Mouse (Mus musculus): ENCODE results near the gene Kcnmb2. TPM values are rescaled to one million over a fixed set of nuclear protein-coding genes. Genes with fewer than 3 reads are reported as not detected.
A peak's percentile ranks its signal among the peaks of the same experiment; 100 is the strongest.

Kcnmb2 gene
- 1.1 and 1.4 TPM in 2 replicates for polyA plus RNA-seq (2014; fragmentation: Nextera tagmentation; extraction: Ambion mirVana)

GRCm38 (mm10) chr3:31902504-31903330 is at the start of gene Kcnmb2:
Gene Kcnmb2 (plus strand): TSS chr3:31902507.
- DNase-seq (ENCODE audit: low spot score) (peak; percentile 56), ATAC-seq (replicated peaks; ENCODE audit: low FRiP score) (peak; percentile 42)
- H3K27ac ChIP-seq (ENCODE audit: low read depth, low read length) = no peak within 1 kb of the TSS
- no peaks in the 10 kb centered on the region for H3K9me3 ChIP-seq (ENCODE audit: control insufficient read depth, low read length)
- peak within 1 kb of the TSS; percentile 28 for H3K4me3 ChIP-seq (ENCODE audit: low read depth, low read length)
- H3K9ac ChIP-seq (ENCODE audit: low read length) = peak within 1 kb of the TSS; percentile 43
- H3K4me1 ChIP-seq (replicated peaks; ENCODE audit: control insufficient read depth, insufficient read depth, low read length) = peaks cover 4% of the 10 kb centered on the region; the same call in 1 of the 2 replicates
- WGBS = 1% methylated on average over 22 of the region's 22 CpGs
- peak within 1 kb of the TSS; percentile 56 for H3K4me2 ChIP-seq (ENCODE audit: low read depth, low read length, severe bottlenecking)
- peaks cover 2% of the 10 kb centered on the region; the same call in 1 of the 2 replicates for H3K27me3 ChIP-seq (ENCODE audit: control insufficient read depth, insufficient read depth, low read length)
- H3K36me3 ChIP-seq (ENCODE audit: control insufficient read depth, insufficient read depth, low read length) = no peaks in the 10 kb centered on the region

DNA sequence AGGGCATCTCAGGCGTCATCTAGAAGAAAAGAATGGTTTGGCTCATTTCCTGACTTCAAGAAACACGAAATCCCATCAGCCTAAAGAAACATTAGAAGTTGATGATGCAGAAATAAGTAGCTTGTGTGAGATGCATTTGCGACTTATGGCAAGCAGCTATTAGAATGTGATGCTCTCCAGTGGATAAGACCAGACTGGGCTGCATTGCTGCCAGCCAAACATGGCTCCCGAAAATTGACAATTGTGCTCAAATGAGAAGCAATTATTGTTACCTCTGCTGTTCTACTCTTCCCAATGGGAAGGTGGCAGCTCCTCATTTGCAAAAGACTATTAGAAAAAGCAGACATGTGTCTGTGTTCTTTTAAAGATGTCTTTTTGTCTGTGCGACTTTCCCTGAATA is 38.8 kb upstream of the Kcnmb2 start:
- Histone ChIP-seq H3K4me1 (replicated peaks; ENCODE audit: control insufficient read depth, insufficient read depth, low read length) (0 out of 2 replicates have a peak, but pooled peaks cover 2% of the 10 kb centered on the region), H3K27me3 (ENCODE audit: control insufficient read depth, insufficient read depth, low read length) (no peaks in the 10 kb centered on the region), H3K27ac (ENCODE audit: low read depth, low read length) (no peak overlapping the region), H3K4me2 (ENCODE audit: low read depth, low read length, severe bottlenecking) (no peak overlapping the region), H3K36me3 (ENCODE audit: control insufficient read depth, insufficient read depth, low read length) (no peaks in the 10 kb centered on the region), H3K4me3 (ENCODE audit: low read depth, low read length) (no peak overlapping the region), H3K9me3 (ENCODE audit: control insufficient read depth, low read length) (no peaks in the 10 kb centered on the region), H3K9ac (ENCODE audit: low read length) (no peak overlapping the region)
- no peak for DNase-seq (ENCODE audit: low spot score)
- ATAC-seq (replicated peaks; ENCODE audit: low FRiP score) = no peak
- WGBS = 46% methylated on average over 5 of the region's 5 CpGs

GRCm38 (mm10) chr3:31864070-31864469 is 38.2 kb upstream of the Kcnmb2 start:
- Histone ChIP-seq H3K36me3 (ENCODE audit: control insufficient read depth, insufficient read depth, low read length) (no peaks in the 10 kb centered on the region), H3K4me2 (ENCODE audit: low read depth, low read length, severe bottlenecking) (no peak overlapping the region), H3K9me3 (ENCODE audit: control insufficient read depth, low read length) (no peaks in the 10 kb centered on the region), H3K9ac (ENCODE audit: low read length) (no peak overlapping the region), H3K4me3 (ENCODE audit: low read depth, low read length) (no peak overlapping the region), H3K27me3 (ENCODE audit: control insufficient read depth, insufficient read depth, low read length) (no peaks in the 10 kb centered on the region), H3K4me1 (replicated peaks; ENCODE audit: control insufficient read depth, insufficient read depth, low read length) (0 out of 2 replicates have a peak, but pooled peaks cover 2% of the 10 kb centered on the region), H3K27ac (ENCODE audit: low read depth, low read length) (no peak overlapping the region)
- WGBS = 73% methylated on average over 3 of the region's 3 CpGs
- no peak for DNase-seq (ENCODE audit: low spot score)
- no peak for ATAC-seq (replicated peaks; ENCODE audit: low FRiP score)

DNA sequence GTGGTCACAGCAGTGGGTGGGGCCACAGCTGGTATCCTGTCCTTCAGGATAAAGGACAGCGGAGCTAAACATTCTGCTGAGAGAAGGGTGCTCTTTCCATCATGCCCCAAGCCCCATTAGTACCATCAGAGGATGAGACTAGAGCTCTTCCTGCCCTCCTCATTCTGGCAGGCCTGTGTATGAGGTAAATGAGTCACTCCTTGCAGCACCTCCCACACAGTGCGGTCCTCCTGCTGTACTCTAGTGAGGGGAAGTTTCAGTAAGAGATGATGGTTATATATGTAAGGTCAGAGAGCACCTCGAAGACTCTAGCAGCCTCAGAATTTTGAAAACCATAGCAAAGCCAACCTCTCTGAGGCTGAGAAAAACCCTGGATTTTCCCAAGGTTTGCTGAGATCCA is 30.8 kb upstream of the Kcnmb2 start:
- H3K4me1 ChIP-seq (replicated peaks; ENCODE audit: control insufficient read depth, insufficient read depth, low read length) = no peaks in the 10 kb centered on the region
- H3K27ac ChIP-seq (ENCODE audit: low read depth, low read length) = no peak overlapping the region
- DNase-seq (ENCODE audit: low spot score) (no peak), ATAC-seq (replicated peaks; ENCODE audit: low FRiP score) (no peak)
- H3K4me3 ChIP-seq (ENCODE audit: low read depth, low read length) = no peak overlapping the region
- H3K9me3 ChIP-seq (ENCODE audit: control insufficient read depth, low read length) = no peaks in the 10 kb centered on the region
- no peak overlapping the region for H3K4me2 ChIP-seq (ENCODE audit: low read depth, low read length, severe bottlenecking)
- H3K36me3 ChIP-seq (ENCODE audit: control insufficient read depth, insufficient read depth, low read length) = no peaks in the 10 kb centered on the region
- no peaks in the 10 kb centered on the region for H3K27me3 ChIP-seq (ENCODE audit: control insufficient read depth, insufficient read depth, low read length)
- no peak overlapping the region for H3K9ac ChIP-seq (ENCODE audit: low read length)
- WGBS = 91% methylated on average over 3 of the region's 3 CpGs

- DNase-seq (ENCODE audit: low spot score) = no peak
Observed at GRCm38 (mm10) chr3:31882621-31883131, 19.6 kb upstream of the Kcnmb2 start.

GRCm38 (mm10) chr3:31892653-31893052 is 9.7 kb upstream of the Kcnmb2 start:
- Histone ChIP-seq H3K9ac (ENCODE audit: low read length) (no peak overlapping the region), H3K4me1 (replicated peaks; ENCODE audit: control insufficient read depth, insufficient read depth, low read length) (no peaks in the 10 kb centered on the region), H3K4me3 (ENCODE audit: low read depth, low read length) (no peak overlapping the region), H3K9me3 (ENCODE audit: control insufficient read depth, low read length) (no peaks in the 10 kb centered on the region), H3K4me2 (ENCODE audit: low read depth, low read length, severe bottlenecking) (no peak overlapping the region), H3K27me3 (ENCODE audit: control insufficient read depth, insufficient read depth, low read length) (no peaks in the 10 kb centered on the region), H3K27ac (ENCODE audit: low read depth, low read length) (no peak overlapping the region), H3K36me3 (ENCODE audit: control insufficient read depth, insufficient read depth, low read length) (no peaks in the 10 kb centered on the region)
- WGBS = 54% methylated on average over 2 of the region's 2 CpGs
- DNase-seq (ENCODE audit: low spot score) (no peak), ATAC-seq (replicated peaks; ENCODE audit: low FRiP score) (no peak)

More at GRCm38 (mm10) chr3:31882621-31883131, 19.6 kb upstream of the Kcnmb2 start:
- H3K4me1 ChIP-seq (replicated peaks; ENCODE audit: control insufficient read depth, insufficient read depth, low read length) = no peaks in the 10 kb centered on the region
- H3K9me3 ChIP-seq (ENCODE audit: control insufficient read depth, low read length) = no peaks in the 10 kb centered on the region
- H3K9ac ChIP-seq (ENCODE audit: low read length) = no peak overlapping the region
- no peak overlapping the region for H3K4me3 ChIP-seq (ENCODE audit: low read depth, low read length)
- WGBS = 34% methylated on average over 12 of the region's 12 CpGs
- no peaks in the 10 kb centered on the region for H3K27me3 ChIP-seq (ENCODE audit: control insufficient read depth, insufficient read depth, low read length)
- no peak overlapping the region for H3K27ac ChIP-seq (ENCODE audit: low read depth, low read length)
- no peaks in the 10 kb centered on the region for H3K36me3 ChIP-seq (ENCODE audit: control insufficient read depth, insufficient read depth, low read length)
- peak; percentile 75 for ATAC-seq (replicated peaks; ENCODE audit: low FRiP score)
- H3K4me2 ChIP-seq (ENCODE audit: low read depth, low read length, severe bottlenecking) = no peak overlapping the region

- ATAC-seq (replicated peaks; ENCODE audit: low FRiP score) = peak; percentile 77
Observed at GRCm38 (mm10) chr3:31903506-31903905, 1.2 kb downstream of the Kcnmb2 start.

DNA sequence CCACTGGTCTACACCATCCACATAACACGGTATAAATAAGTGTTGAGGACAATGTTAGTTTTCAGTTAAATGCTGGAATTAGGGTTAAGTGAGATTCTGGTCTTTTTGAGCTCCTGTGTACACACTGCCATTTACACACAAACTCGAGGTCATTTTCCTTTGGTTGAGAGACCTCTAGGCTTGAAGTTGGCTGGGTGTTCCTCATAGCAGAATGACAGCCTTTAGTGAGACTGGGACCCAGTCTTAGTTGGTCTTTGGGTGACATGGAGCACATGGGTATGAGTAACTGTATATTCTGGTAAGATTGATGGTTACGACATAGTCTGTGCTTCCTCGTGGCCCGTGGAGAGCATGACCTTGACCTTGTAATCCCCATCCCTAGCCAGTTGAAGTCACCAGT is 1.8 kb downstream of the Kcnmb2 start:
- ATAC-seq (replicated peaks; ENCODE audit: low FRiP score) (no peak), DNase-seq (ENCODE audit: low spot score) (no peak)
- H3K4me3 ChIP-seq (ENCODE audit: low read depth, low read length) = no peak overlapping the region
- H3K27ac ChIP-seq (ENCODE audit: low read depth, low read length) = no peak overlapping the region
- WGBS = 65% methylated on average over 5 of the region's 5 CpGs
- H3K4me2 ChIP-seq (ENCODE audit: low read depth, low read length, severe bottlenecking) = no peak overlapping the region
- no peak overlapping the region for H3K9ac ChIP-seq (ENCODE audit: low read length)
- no peaks in the 10 kb centered on the region for H3K36me3 ChIP-seq (ENCODE audit: control insufficient read depth, insufficient read depth, low read length)
- H3K27me3 ChIP-seq (ENCODE audit: control insufficient read depth, insufficient read depth, low read length) = peaks cover 2% of the 10 kb centered on the region; the same call in 1 of the 2 replicates
- H3K9me3 ChIP-seq (ENCODE audit: control insufficient read depth, low read length) = no peaks in the 10 kb centered on the region
- peaks cover 4% of the 10 kb centered on the region; the same call in 1 of the 2 replicates for H3K4me1 ChIP-seq (replicated peaks; ENCODE audit: control insufficient read depth, insufficient read depth, low read length)

More at GRCm38 (mm10) chr3:31903506-31903905, 1.2 kb downstream of the Kcnmb2 start:
- H3K4me1 ChIP-seq (replicated peaks; ENCODE audit: control insufficient read depth, insufficient read depth, low read length) = peaks cover 4% of the 10 kb centered on the region; the same call in 1 of the 2 replicates
- WGBS = 1% methylated on average over 9 of the region's 9 CpGs
- DNase-seq (ENCODE audit: low spot score) = no peak
- peak overlapping the region; percentile 28; the same call in 1 of the 2 replicates for H3K4me3 ChIP-seq (ENCODE audit: low read depth, low read length)
- no peak overlapping the region for H3K27ac ChIP-seq (ENCODE audit: low read depth, low read length)
- no peaks in the 10 kb centered on the region for H3K9me3 ChIP-seq (ENCODE audit: control insufficient read depth, low read length)
- H3K4me2 ChIP-seq (ENCODE audit: low read depth, low read length, severe bottlenecking) = peak overlapping the region; percentile 56
- no peak overlapping the region for H3K9ac ChIP-seq (ENCODE audit: low read length)
- no peaks in the 10 kb centered on the region for H3K36me3 ChIP-seq (ENCODE audit: control insufficient read depth, insufficient read depth, low read length)
- H3K27me3 ChIP-seq (ENCODE audit: control insufficient read depth, insufficient read depth, low read length) = peaks cover 2% of the 10 kb centered on the region; the same call in 1 of the 2 replicates
